Mouse (Mus musculus) forebrain, embryonic 12.5 days (tissue): ENCODE results near the gene Gm27179. TPM values are rescaled to one million over a fixed set of nuclear protein-coding genes. Genes with fewer than 3 reads are reported as not detected.
A peak's percentile ranks its signal among the peaks of the same experiment; 100 is the strongest.
"Not testable (repeated sequence)": the region's sequence is repeated elsewhere in the genome, so short reads cannot be mapped to it uniquely, and the experiment has no call there.

ENCODE experiments used
- ATAC-seq: fragments of 200-750 bp; cut with Nextera tagmentation; 2 replicates; pipeline ENCODE4 v1.8.0; 2017; ENCODE audit warnings: moderate TSS enrichment; ENCODE audit not compliant: low FRiP score
- H3K27ac ChIP-seq: fragments of 300-500 bp; sonication (generic); 2 replicates; pipeline ENCODE4 v1.5.1; 2016; ENCODE audit warnings: mild to moderate bottlenecking
- H3K27me3 ChIP-seq: fragments of 300-500 bp; sonication (generic); 2 replicates; pipeline ENCODE4 v1.6.1; 2016; ENCODE audit warnings: mild to moderate bottlenecking
- H3K36me3 ChIP-seq: fragments of 300-500 bp; sonication (generic); replicated peaks from 2 replicates; pipeline ENCODE4 v1.6.1; 2016; ENCODE audit warnings: mild to moderate bottlenecking
- H3K4me1 ChIP-seq: fragments of 300-500 bp; sonication (generic); 2 replicates; pipeline ENCODE4 v1.6.1; 2016
- H3K4me2 ChIP-seq: fragments of 300-500 bp; sonication (generic); 2 replicates; pipeline ENCODE4 v1.6.1; 2016; ENCODE audit warnings: mild to moderate bottlenecking, moderate library complexity
- H3K4me3 ChIP-seq: fragments of 300-500 bp; sonication (generic); replicated peaks from 2 replicates; pipeline ENCODE4 v1.5.1; 2016; ENCODE audit warnings: mild to moderate bottlenecking
- H3K9ac ChIP-seq: fragments of 300-500 bp; sonication (generic); 2 replicates; pipeline ENCODE4 v1.6.1; 2016; ENCODE audit warnings: mild to moderate bottlenecking
- H3K9me3 ChIP-seq: fragments of 300-500 bp; sonication (generic); 2 replicates; pipeline ENCODE4 v1.6.1; 2016
- WGBS: fragments of 180-500 bp; shearing (Covaris S2); methylation state at CpG from one replicate; pipeline ENCODE4 v1.1.7; 2016; 5-methylcytosine and 5-hydroxymethylcytosine counted together
- polyA plus RNA-seq: library from polyadenylated mRNA; unstranded; fragments of >200 nt; fragmentation: Nextera tagmentation; extraction: Ambion mirVana; gene quantifications from 2 replicates; pipeline ENCODE4 v1.2.1, GENCODE M21; 2016

The Gm27179 gene
- polyA plus RNA-seq, 1 experiment from 2014 or later: not detected

DNA sequence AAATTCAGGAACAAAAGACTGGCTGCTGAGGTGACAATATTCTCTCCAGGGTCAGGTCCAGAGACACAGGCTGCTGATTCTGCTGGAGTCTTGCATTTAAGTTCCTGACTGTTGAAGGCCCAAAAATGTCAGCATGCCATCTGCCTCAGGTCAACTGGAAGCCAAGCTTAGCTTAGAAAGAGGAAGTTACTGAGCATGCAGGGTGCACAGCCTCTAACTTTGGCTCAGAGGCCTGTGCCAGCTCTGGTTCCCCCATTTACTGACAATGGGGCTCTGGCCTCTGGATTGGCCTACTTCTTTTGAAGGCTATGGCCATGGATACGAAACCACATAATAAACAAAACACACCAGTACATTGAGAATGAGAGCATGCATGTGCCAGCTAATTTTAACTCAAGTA is 5.3 kb downstream of the Gm27179 start:
- not testable (repeated sequence) for H3K36me3 ChIP-seq, H3K4me1 ChIP-seq, H3K9ac ChIP-seq, H3K27me3 ChIP-seq, H3K27ac ChIP-seq, H3K4me2 ChIP-seq, H3K4me3 ChIP-seq, H3K9me3 ChIP-seq, ATAC-seq
- no CpG with 5 or more reads among the region's 1 CpGs for WGBS

- not testable (repeated sequence) for H3K4me1 ChIP-seq, H3K4me2 ChIP-seq, H3K4me3 ChIP-seq, H3K9ac ChIP-seq, H3K27me3 ChIP-seq, H3K27ac ChIP-seq, H3K36me3 ChIP-seq, H3K9me3 ChIP-seq
- ATAC-seq: peak; percentile 99
- no CpG with 5 or more reads among the region's 29 CpGs for WGBS
Observed at GRCm38 (mm10) chr14:69503174-69503573, 9.2 kb downstream of the Gm27179 start, which contains the start of gene Gm16867. TSS of gene Gm16867 (minus strand) at chr14:69503362.

DNA sequence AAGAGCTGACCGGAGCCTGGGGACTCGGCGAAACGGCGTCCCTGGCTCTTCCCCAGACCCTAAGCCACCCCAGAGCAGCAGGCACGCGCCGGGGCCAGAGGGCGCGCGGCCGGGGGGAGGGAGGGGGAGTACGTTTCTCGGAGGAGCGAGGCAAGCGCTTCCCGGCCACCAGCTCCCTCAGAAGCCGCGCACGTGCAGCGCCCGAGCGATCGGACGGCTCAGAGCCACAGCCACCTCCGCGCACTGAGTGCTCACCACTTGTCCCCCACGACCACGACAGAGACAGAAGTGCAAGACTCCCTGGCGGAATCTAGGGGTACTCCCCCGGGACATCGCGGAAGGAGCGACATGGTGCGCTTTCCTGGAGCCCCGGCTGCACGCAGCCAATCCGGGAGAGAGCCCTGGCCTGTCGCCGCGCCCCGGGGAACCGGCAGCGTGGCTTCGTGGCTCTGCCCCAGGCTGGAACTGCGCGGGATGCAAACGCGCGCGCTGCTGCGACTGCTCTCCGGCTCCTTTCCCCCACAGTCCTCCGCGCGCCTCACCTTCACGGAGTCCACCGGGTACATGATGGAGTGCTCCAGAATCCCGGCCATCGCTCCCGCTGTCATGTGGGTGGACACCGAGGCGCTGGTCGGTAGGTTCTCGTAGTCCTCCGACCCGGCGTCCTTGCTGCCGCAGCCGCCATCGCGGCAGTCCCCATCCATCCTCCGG is 9.8 kb downstream of the Gm27179 start:
- not testable (repeated sequence) for H3K4me2 ChIP-seq, H3K27me3 ChIP-seq, H3K9ac ChIP-seq, H3K4me1 ChIP-seq, H3K36me3 ChIP-seq, H3K4me3 ChIP-seq, H3K9me3 ChIP-seq, H3K27ac ChIP-seq
- ATAC-seq: peak; percentile 83
- no CpG with 5 or more reads among the region's 73 CpGs for WGBS

DNA sequence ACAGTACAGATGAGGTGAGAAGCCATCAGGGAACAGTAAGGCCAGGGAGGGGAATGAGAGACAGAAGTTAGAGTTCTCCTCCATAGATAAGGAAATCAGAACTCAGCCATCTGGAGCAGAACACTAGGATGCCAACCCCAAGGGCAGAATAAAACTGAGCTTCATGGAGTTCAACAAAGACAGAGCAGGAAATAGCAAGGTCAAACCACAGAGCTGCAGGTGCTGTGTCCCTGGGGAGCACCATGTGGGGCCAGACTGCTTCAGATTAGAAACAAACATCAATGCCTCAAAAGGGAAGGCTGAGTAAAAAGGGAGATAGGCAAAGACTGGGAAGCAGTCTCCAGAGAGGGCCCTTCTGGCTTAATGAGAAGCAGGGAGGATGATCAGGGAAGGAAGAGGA is 16.1 kb downstream of the Gm27179 start:
- H3K27ac ChIP-seq, ATAC-seq, H3K36me3 ChIP-seq, H3K4me3 ChIP-seq, H3K4me2 ChIP-seq, H3K9ac ChIP-seq, H3K27me3 ChIP-seq, H3K4me1 ChIP-seq, H3K9me3 ChIP-seq: not testable (repeated sequence)

- not testable (repeated sequence) for H3K9ac ChIP-seq, H3K9me3 ChIP-seq, H3K27me3 ChIP-seq, H3K27ac ChIP-seq, H3K4me3 ChIP-seq, H3K36me3 ChIP-seq, ATAC-seq, H3K4me2 ChIP-seq, H3K4me1 ChIP-seq
- no CpG with 5 or more reads among the region's 2 CpGs for WGBS
Observed at GRCm38 (mm10) chr14:69494946-69495345, 17.4 kb downstream of the Gm27179 start.

GRCm38 (mm10) chr14:69494522-69494921 is 17.8 kb downstream of the Gm27179 start:
- not testable (repeated sequence) for H3K9ac ChIP-seq, H3K4me3 ChIP-seq, ATAC-seq, H3K4me1 ChIP-seq, H3K9me3 ChIP-seq, H3K4me2 ChIP-seq, H3K36me3 ChIP-seq, H3K27me3 ChIP-seq, H3K27ac ChIP-seq
- WGBS: no CpG with 5 or more reads among the region's 3 CpGs

- WGBS: no CpG with 5 or more reads among the region's 10 CpGs
- H3K4me3 ChIP-seq, H3K9ac ChIP-seq, ATAC-seq, H3K9me3 ChIP-seq, H3K36me3 ChIP-seq, H3K4me1 ChIP-seq, H3K4me2 ChIP-seq, H3K27ac ChIP-seq, H3K27me3 ChIP-seq: not testable (repeated sequence)
Observed at GRCm38 (mm10) chr14:69488001-69488400, 24.3 kb downstream of the Gm27179 start.

GRCm38 (mm10) chr14:69485466-69486135 is 26.7 kb downstream of the Gm27179 start:
- not testable (repeated sequence) for H3K9ac ChIP-seq, H3K4me2 ChIP-seq, ATAC-seq

GRCm38 (mm10) chr14:69473941-69474646 is 38.3 kb downstream of the Gm27179 start:
- not testable (repeated sequence) for H3K36me3 ChIP-seq, H3K27me3 ChIP-seq, H3K4me1 ChIP-seq, H3K4me2 ChIP-seq, H3K4me3 ChIP-seq, H3K9ac ChIP-seq, H3K27ac ChIP-seq, H3K9me3 ChIP-seq, ATAC-seq
- no CpG with 5 or more reads among the region's 11 CpGs for WGBS

More at GRCm38 (mm10) chr14:69485466-69486135, 26.7 kb downstream of the Gm27179 start:
- H3K4me3 ChIP-seq, H3K36me3 ChIP-seq, H3K27me3 ChIP-seq, H3K9me3 ChIP-seq, H3K27ac ChIP-seq, H3K4me1 ChIP-seq: not testable (repeated sequence)
- no CpG with 5 or more reads among the region's 18 CpGs for WGBS

- ATAC-seq, H3K9ac ChIP-seq, H3K36me3 ChIP-seq, H3K4me2 ChIP-seq, H3K4me1 ChIP-seq, H3K27me3 ChIP-seq, H3K27ac ChIP-seq, H3K4me3 ChIP-seq, H3K9me3 ChIP-seq: not testable (repeated sequence)
- no CpG with 5 or more reads among the region's 2 CpGs for WGBS
Observed at GRCm38 (mm10) chr14:69473322-69473721, 39.0 kb downstream of the Gm27179 start.

GRCm38 (mm10) chr14:69470122-69470708 is 42.1 kb downstream of the Gm27179 start:
- H3K4me1 ChIP-seq, ATAC-seq, H3K9ac ChIP-seq, H3K4me2 ChIP-seq, H3K4me3 ChIP-seq, H3K27ac ChIP-seq, H3K27me3 ChIP-seq, H3K36me3 ChIP-seq, H3K9me3 ChIP-seq: not testable (repeated sequence)
- WGBS: no CpG with 5 or more reads among the region's 8 CpGs

GRCm38 (mm10) chr14:69467612-69468366 is 44.6 kb downstream of the Gm27179 start:
- H3K9me3 ChIP-seq, H3K4me1 ChIP-seq, H3K9ac ChIP-seq, ATAC-seq, H3K4me3 ChIP-seq, H3K27ac ChIP-seq, H3K36me3 ChIP-seq, H3K27me3 ChIP-seq, H3K4me2 ChIP-seq: not testable (repeated sequence)
- no CpG with 5 or more reads among the region's 17 CpGs for WGBS
